Mouse (Mus musculus) brain, embryonic 14.5 days (tissue): Measurements from ENCODE around the gene Ube2a. TPM values are rescaled to one million over a fixed set of nuclear protein-coding genes. Genes with fewer than 3 reads are reported as not detected.

ENCODE experiments used
- DNase-seq: peaks from one replicate; pipeline ENCODE4 v3.0.0-alpha.2; 2011; ENCODE audit warnings: low read depth
- CTCF ChIP-seq: fragments of 200-500 bp; IDR thresholded peaks from 2 replicates; pipeline ENCODE4 v1.5.1; 2012; ENCODE audit warnings: inconsistent platforms, mild to moderate bottlenecking, moderate library complexity, borderline replicate concordance; ENCODE audit not compliant: insufficient read depth, insufficient read length; ENCODE audit errors: extremely low read depth
- POLR2A ChIP-seq: fragments of 200-500 bp; IDR thresholded peaks from 2 replicates; pipeline ENCODE4 v1.6.1; 2012; ENCODE audit warnings: mild to moderate bottlenecking, inconsistent platforms, borderline replicate concordance; ENCODE audit not compliant: poor library complexity, insufficient read depth, insufficient read length, severe bottlenecking; ENCODE audit errors: extremely low read depth
- polyA plus RNA-seq: library from polyadenylated mRNA; depleted of rRNA; stranded (reverse); fragments of >200 nt; gene quantifications from 2 replicates; pipeline ENCODE4 v1.2.3, GENCODE M21; 2012; rRNA removed

Ube2a gene
- 41.7 and 43.8 TPM in 2 replicates for polyA plus RNA-seq

DNA sequence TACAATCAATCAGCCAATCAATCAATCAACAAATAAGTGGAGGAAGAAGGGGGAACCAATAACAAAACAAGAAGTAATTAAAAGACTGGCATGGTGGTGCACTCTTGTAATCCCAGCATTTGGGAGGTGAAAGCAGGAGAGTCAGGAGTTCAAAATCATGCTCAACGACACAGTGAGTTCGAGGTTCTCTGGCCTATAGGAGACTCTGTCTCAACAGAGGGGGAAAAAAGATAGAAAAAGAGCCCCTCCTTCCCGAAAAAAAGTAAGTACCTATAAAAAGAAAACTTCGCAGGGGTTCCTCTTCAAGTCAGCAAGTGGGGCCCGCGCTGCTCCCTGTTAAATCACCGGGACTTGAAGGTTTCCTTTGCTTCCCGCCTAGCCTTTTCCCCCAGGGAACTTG lies at the start of gene Ube2a, which contains the start of gene C330007P06Rik:
Ube2a (plus strand) TSS at position 136 of the 400 bp plus-strand sequence.
C330007P06Rik (minus strand) TSS at position 347 of the 400 bp plus-strand sequence.
- no peak for DNase-seq
- TF ChIP-seq POLR2A, result no peak
- TF ChIP-seq CTCF, result no peak

DNA sequence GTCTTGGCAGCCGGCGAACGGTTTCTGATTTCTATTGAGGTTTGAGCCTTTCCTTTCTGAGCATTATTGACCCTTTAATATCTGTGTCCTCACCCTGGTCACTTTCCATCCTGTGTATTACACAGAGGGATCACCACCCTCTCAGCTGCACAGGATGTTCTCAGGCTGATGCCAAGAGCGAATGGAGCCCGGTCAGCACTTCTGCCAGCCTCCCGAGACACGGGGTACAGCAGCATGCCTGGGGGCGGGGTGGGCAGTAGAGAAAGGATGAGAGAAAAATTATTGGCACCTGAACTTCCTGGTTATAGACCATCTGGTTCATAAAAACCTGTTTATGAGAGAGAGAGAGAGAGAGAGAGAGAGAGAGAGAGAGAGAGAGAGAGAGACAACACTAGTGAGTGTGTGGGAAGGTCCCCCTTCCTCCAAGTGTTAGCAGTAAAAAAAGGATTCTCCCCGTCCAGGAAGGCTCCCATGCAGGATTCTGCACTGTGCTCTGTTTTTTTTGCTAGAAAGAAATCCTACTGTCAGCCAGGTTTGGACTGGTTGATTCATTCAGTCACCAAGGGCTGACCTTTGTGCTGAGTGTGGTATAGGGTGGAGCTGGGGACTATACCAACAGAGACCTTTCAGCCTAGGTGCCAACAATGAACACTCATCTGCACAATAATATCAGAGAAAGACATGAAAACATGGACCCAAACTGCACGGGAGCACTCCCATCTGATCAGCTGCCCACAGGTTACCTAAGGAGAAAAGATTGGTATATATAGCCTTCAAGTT lies 49.6 kb upstream of the Ube2a start:
- TF ChIP-seq CTCF (no peak), POLR2A (no peak)
- no peak for DNase-seq

DNA sequence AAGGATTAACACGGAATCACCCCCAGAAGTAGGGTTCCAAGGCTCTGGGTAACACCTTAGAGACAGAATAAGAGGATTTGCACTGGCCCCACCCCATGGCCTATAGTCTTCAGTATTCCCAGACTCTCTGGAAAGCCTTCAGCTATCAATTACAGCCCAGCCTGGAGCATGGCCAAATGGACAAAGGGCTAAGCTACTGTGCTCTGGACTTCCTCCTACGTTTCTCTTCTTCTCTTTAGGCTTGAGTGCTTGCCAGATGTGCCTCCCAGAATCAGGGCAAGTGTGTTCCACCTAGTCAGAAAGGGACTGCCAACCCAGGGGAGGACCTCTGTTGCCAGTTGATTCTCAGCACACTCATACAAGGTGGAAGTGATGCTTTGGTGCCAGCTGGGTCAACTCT lies 48.7 kb upstream of the Ube2a start:
- no peak for TF ChIP-seq CTCF
- no peak for TF ChIP-seq POLR2A
- no peak for DNase-seq

DNA sequence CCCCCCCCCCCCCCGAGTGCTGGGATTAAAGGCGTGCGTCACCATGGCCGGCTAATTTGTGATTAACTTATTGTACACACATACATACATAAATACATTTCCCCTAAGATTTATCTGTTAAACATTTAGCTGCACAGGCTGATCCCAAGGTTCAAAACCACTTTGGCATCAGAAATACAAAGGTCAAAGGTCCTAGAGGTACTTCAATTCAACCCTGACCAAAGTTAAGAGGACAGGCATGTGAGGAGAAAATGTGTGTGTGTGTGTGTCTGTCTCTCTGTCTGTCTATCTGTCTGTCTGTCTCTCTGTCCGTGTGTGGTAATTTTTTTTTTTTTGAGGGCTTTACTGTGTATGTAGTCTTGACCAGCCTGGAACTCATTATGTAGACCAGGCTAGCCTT lies 46.8 kb upstream of the Ube2a start:
- no peak for DNase-seq
- TF ChIP-seq POLR2A (no peak), CTCF (no peak)

DNA sequence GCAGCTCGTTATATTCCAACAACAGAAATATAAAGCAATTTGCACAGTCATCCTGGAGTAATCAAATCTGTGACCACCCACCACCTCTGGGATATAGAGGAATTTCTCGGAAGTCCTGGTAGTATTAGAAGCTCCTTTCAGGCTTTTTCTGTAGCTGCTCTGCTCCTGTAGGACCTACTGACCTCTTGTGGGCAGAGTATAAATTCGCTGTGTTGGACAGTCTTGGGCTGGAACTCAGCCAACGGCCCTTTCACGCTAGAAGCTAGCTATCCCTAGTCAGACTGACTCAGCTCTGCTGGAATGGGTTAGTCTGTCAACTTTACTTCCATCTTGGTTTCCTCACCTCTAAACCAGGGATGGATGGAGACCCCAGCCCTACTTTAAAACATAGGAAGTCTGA lies 43.4 kb upstream of the Ube2a start:
- DNase-seq, result peak; percentile 65

DNA sequence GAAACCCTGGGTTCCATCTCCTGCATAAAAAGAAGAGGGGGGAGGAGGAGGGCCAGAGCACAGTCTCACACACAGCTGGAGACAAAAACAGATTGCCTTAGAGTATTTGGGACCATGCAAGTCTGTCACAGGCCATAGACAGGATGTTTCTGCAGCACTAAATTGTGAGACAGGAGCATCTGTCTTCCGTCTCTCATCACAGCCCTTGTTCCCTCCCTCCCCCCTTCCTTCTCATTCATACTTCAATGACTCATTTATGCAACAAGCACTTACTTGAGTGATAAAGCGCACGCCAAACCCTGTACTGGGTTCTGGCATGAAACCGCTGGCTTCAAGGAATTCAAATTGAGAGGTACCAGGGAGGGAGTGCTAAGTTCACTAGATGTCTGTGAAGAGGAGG lies 42.1 kb upstream of the Ube2a start:
- TF ChIP-seq CTCF, result no peak
- no peak for TF ChIP-seq POLR2A
- DNase-seq, result no peak

More for the DNA sequence above, 43.4 kb upstream of the Ube2a start:
- peak; percentile 28; the same call in 1 of the 2 replicates for TF ChIP-seq CTCF
- TF ChIP-seq POLR2A, result no peak

DNA sequence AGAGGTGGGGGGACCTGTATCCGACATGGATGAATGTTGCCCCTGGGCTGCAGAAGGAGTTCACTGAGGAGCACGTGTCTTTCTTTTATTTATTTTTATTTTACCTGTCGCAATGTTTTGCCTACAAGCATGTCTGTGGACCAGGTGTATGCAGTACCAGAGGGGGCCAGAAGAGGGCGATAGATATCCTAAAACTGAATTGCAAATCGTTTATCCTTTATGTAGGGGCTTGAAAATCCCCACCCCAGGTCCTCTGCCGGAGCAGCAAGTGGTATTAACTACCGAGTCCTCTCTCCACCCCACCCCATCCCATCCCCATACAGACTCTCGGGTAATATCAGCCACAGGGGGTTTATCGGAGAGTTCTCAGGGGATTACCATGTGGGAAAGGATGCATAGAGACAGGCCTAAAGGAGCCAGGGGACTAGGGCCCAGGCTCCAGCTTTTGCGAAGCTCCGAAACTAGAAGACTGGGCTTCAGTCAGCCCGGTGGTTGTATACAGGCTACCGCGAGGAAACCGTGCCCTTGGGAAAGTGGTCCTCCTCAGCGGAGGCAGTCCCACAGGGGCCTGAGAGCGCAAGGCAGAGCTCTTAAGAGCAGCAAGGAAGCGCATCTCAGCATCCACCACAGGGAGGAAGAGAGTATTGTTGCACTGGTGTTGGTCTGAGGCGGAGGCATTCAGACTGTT lies 40.2 kb upstream of the Ube2a start:
- TF ChIP-seq POLR2A, result no peak
- peak; percentile 62; the same call in 1 of the 2 replicates for TF ChIP-seq CTCF
- peak; percentile 85 for DNase-seq

DNA sequence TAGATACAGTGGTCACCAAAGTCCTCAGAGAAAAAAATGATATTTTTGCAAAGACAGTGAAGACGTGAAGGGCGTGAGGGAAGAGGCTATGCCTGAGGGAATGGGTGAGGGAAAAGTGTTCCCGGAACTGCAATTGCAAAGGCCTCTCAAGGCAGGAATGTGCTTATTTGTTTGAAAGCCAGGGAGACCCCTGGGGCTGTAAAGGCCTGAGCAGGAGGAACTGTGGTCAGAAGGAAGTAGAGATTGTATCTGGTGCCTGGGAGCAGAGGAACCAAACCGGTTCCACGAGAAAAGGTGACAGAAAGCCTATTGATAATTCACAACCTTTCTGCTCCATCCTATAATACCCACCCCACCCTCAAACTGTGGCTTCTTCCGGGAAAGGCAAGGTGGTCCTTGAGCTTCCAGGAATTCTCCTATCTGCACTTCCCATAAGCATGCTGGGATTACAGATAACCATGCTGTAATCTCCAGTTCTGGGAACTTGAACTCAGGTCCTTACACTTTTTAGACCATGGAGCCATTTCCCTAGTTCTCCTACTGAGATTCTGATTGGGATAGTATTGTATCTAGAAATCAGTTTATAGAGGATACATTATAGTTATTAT lies 36.5 kb upstream of the Ube2a start:
- DNase-seq, result no peak
- TF ChIP-seq CTCF (no peak), POLR2A (no peak)

DNA sequence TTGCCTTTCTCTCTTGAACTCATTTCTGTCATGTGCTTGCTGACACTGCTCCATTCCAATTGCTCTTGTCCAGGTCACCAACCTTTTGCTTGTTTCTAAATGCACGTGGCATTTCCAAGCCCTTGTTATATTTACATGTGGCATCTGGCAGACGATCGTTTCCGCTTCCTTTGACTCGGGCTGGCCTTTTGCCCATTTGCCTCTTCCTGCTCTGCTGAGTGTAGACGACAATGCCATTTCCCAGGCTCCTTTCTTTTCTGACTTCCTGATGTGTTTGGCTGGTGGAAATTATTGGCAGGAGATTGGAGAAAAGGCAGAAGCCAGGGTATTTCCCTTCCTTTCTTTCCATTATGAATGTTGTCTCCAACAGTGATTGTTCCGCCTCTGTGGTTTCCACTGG lies 34.3 kb upstream of the Ube2a start:
- TF ChIP-seq CTCF (no peak), POLR2A (no peak)
- DNase-seq, result no peak

DNA sequence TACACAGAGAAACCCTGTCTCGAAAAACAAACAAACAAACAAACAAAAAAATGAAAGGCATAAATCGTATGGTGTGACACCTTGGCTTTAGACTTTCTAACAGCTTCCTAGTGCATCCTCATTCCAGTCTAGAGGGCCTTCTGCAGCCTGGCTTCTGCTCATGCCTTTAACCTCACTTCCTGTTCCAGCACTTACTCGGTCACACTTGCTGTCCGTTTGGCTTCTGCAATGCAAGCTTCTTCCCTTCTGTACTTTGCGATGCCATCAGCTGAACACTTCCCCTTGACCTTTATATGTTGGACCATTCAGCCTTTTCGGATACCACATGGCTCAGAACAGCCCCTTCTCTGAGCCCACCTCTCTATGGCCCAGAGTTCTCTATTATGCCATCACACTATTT lies 32.0 kb upstream of the Ube2a start:
- TF ChIP-seq POLR2A (no peak), CTCF (no peak)
- DNase-seq, result no peak

DNA sequence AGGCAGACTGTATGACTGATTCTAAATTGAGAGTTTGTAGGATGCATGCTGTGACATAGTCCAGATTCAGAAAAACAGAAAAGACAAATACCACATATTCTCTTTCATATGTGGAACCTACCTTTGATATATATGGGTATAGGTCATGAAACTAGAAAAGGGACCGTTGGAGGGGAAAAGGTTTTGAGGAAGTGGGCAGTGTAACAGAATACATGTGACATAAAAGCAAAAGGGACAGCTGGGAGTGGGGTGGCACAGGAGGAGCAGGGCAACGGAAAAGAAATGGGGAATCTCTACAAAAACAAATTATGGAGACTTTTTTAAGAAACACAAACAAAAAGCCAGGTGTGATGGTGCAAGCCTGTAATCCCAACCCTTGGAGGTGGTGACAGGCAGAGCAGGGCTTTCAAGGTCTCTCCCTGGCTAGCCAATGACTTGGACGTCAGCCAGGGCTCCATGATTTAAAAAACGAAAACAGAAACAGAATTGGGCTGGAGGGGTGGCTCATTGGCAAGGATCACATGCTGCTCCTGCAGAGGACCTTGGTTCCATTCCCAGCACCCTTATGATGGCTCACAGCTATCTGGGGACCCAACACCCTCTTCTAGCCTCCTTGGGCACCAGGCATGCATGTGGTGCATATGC lies 30.2 kb upstream of the Ube2a start:
- DNase-seq, result no peak
- TF ChIP-seq POLR2A, result no peak
- TF ChIP-seq CTCF, result no peak
